Mouse (Mus musculus) heart, embryonic 11.5 days (tissue): ENCODE measurements at regions not wholly inside any gene's neighbourhood (a gene's known extent, or its start where the extent isn't known, plus 50 kb on each side); places are given as distances from the start of the nearest gene placed in this dataset.

ENCODE experiments used
- ATAC-seq: fragments of 200-750 bp; cut with Nextera tagmentation; replicated peaks from 2 replicates; pipeline ENCODE4 v1.8.0; 2017; ENCODE audit warnings: moderate library complexity; ENCODE audit not compliant: insufficient number of reproducible peaks, low FRiP score, low TSS enrichment
- H3K27ac ChIP-seq: fragments of 300-500 bp; sonication (generic); 2 replicates; pipeline ENCODE4 v1.5.1; 2014; ENCODE audit warnings: mild to moderate bottlenecking, low read depth, low read length
- H3K27me3 ChIP-seq: fragments of 300-500 bp; sonication (generic); 2 replicates; pipeline ENCODE4 v1.6.1; 2014; ENCODE audit warnings: mild to moderate bottlenecking, low read length, mixed read lengths; ENCODE audit not compliant: control insufficient read depth, insufficient read depth
- H3K36me3 ChIP-seq: fragments of 300-500 bp; sonication (generic); 2 replicates; pipeline ENCODE4 v1.6.1; 2014; ENCODE audit warnings: mild to moderate bottlenecking, low read length, moderate library complexity, mixed read lengths; ENCODE audit not compliant: control insufficient read depth, insufficient read depth
- H3K4me1 ChIP-seq: fragments of 300-500 bp; sonication (generic); 2 replicates; pipeline ENCODE4 v1.6.1; 2014; ENCODE audit warnings: low read length; ENCODE audit not compliant: control insufficient read depth, insufficient read depth
- H3K4me2 ChIP-seq: fragments of 300-500 bp; sonication (generic); 2 replicates; pipeline ENCODE4 v1.6.1; 2014; ENCODE audit warnings: mild to moderate bottlenecking, moderate library complexity
- H3K4me3 ChIP-seq: fragments of 300-500 bp; sonication (generic); 2 replicates; pipeline ENCODE4 v1.5.1; 2014; ENCODE audit warnings: low read depth, low read length
- H3K9ac ChIP-seq: fragments of 300-500 bp; sonication (generic); 2 replicates; pipeline ENCODE4 v1.6.1; 2014; ENCODE audit warnings: mild to moderate bottlenecking, low read depth, low read length, moderate library complexity
- H3K9me3 ChIP-seq: fragments of 300-500 bp; sonication (generic); replicated peaks from 2 replicates; pipeline ENCODE4 v1.6.1; 2016; ENCODE audit warnings: low read length; ENCODE audit not compliant: control insufficient read depth
- WGBS: fragments of 180-500 bp; shearing (Covaris S2); extraction: QIAGEN DNeasy Blood & Tissue Kit; methylation state at CpG from one replicate; pipeline ENCODE4 v1.1.7; 2014; ENCODE audit not compliant: insufficient replicate concordance; 5-methylcytosine and 5-hydroxymethylcytosine counted together

DNA sequence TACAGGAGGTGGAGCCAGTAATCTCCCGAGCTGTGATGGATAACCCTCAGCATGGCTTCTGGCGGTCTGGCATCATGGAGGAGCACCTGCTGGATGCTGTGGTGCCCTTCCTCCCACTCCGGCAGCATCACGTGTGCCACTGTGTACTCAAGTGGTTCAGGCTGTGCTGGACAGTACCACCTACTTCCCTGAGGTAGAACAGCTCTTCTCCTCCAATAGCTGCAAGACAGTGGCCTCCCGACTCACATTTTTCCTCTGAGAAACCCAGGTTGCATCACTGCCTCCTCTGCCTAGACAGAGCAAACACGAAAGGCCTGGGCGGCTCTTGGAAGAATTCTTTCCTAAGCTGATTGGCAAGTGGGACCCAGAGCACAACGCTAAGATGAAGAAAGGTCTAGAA, 113.3 kb downstream of the Pcdh18 start:
- Histone ChIP-seq H3K4me3 (no peak overlapping the region), H3K9me3 (no peaks in the 10 kb centered on the region), H3K36me3 (no peaks in the 10 kb centered on the region), H3K4me1 (no peaks in the 10 kb centered on the region), H3K27me3 (no peaks in the 10 kb centered on the region), H3K9ac (no peak overlapping the region), H3K4me2 (no peak overlapping the region), H3K27ac (no peak overlapping the region)
- ATAC-seq = no peak
- WGBS = 93% methylated on average over 8 of the region's 8 CpGs

GRCm38 (mm10) chr3:49641966-49642758, 115.0 kb downstream of the Pcdh18 start:
- Histone ChIP-seq H3K4me2 (no peak overlapping the region), H3K36me3 (no peaks in the 10 kb centered on the region), H3K9me3 (no peaks in the 10 kb centered on the region), H3K9ac (no peak overlapping the region), H3K27ac (peak overlapping the region; percentile 73), H3K4me1 (no peaks in the 10 kb centered on the region), H3K4me3 (no peak overlapping the region), H3K27me3 (no peaks in the 10 kb centered on the region)
- ATAC-seq = peak; percentile 86
- 20% methylated on average over 4 of the region's 4 CpGs for WGBS

DNA sequence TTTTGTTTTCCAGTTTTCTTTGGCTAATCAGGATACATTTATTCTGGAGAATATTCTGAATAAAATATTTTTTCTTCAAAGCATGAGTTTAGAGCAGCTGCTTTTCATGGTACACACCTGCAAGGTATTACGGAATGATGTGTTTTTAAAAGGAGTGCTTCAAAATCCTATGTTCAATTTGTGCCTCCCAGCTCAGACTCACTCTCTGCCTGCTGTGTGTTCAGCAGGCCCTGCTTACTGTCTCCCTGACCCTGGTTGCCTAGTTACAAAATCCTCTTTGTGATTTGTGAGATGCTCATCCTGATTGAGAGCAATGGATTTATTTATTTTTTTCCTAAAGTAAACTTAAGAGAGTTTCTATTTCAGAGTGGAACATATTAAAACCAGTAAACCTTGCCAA, 115.7 kb downstream of the Pcdh18 start:
- WGBS = 63% methylated on average over 1 of the region's 1 CpGs
- Histone ChIP-seq H3K27ac (0 out of 2 replicates have a peak overlapping the region, but pooled peaks have one; percentile 64), H3K27me3 (no peaks in the 10 kb centered on the region), H3K36me3 (no peaks in the 10 kb centered on the region), H3K4me3 (no peak overlapping the region), H3K9ac (no peak overlapping the region), H3K4me2 (no peak overlapping the region), H3K4me1 (no peaks in the 10 kb centered on the region), H3K9me3 (no peaks in the 10 kb centered on the region)
- ATAC-seq = no peak

- 80% methylated on average over 2 of the region's 2 CpGs for WGBS
- Histone ChIP-seq H3K9me3 (no peaks in the 10 kb centered on the region), H3K27me3 (no peaks in the 10 kb centered on the region), H3K4me2 (no peak overlapping the region), H3K4me3 (no peak overlapping the region), H3K4me1 (no peaks in the 10 kb centered on the region), H3K36me3 (no peaks in the 10 kb centered on the region), H3K9ac (no peak overlapping the region), H3K27ac (no peak overlapping the region)
- no peak for ATAC-seq
Observed at GRCm38 (mm10) chr3:49638601-49639000, 118.5 kb downstream of the Pcdh18 start.

GRCm38 (mm10) chr3:49636676-49637075, 120.4 kb downstream of the Pcdh18 start:
- Histone ChIP-seq H3K9me3 (no peaks in the 10 kb centered on the region), H3K4me2 (no peak overlapping the region), H3K27ac (no peak overlapping the region), H3K4me3 (no peak overlapping the region), H3K27me3 (no peaks in the 10 kb centered on the region), H3K4me1 (no peaks in the 10 kb centered on the region), H3K9ac (no peak overlapping the region), H3K36me3 (no peaks in the 10 kb centered on the region)
- no peak for ATAC-seq
- 53% methylated on average over 2 of the region's 2 CpGs for WGBS

GRCm38 (mm10) chr3:49592706-49593451, 164.2 kb downstream of the Pcdh18 start:
- H3K36me3 ChIP-seq = no peaks in the 10 kb centered on the region
- no peaks in the 10 kb centered on the region for H3K9me3 ChIP-seq
- no peaks in the 10 kb centered on the region for H3K27me3 ChIP-seq
- H3K4me2 ChIP-seq = no peak overlapping the region
- no peak for ATAC-seq
- no peaks in the 10 kb centered on the region for H3K4me1 ChIP-seq
- no peak overlapping the region for H3K9ac ChIP-seq
- H3K4me3 ChIP-seq = no peak overlapping the region
- H3K27ac ChIP-seq = no peak overlapping the region
- WGBS = 61% methylated on average over 9 of the region's 9 CpGs

DNA sequence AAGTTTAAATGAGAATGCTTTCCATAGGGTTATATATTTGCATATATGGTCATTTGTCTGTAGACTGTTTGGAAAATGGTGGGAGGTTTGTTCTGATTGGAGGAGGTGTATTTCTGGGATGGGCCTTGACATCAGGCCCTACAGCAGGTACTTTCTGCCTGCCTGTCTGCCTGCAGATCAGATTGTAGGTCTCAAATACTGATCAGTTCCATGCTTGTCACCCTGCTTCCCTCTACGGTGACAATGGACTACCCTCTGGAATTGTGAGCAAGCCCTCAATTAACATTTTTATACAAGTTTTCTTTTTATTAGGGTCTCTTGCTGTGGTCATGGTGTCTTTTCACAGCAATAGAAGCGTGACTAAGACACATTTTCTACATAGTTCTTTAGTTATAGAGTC, 166.9 kb downstream of the Pcdh18 start:
- Histone ChIP-seq H3K36me3 (no peaks in the 10 kb centered on the region), H3K9ac (no peak overlapping the region), H3K27me3 (no peaks in the 10 kb centered on the region), H3K4me1 (no peaks in the 10 kb centered on the region; the same call in 1 of the 2 replicates), H3K4me3 (no peak overlapping the region), H3K27ac (no peak overlapping the region), H3K4me2 (no peak overlapping the region), H3K9me3 (no peaks in the 10 kb centered on the region)
- 77% methylated on average over 2 of the region's 2 CpGs for WGBS
- no peak for ATAC-seq

DNA sequence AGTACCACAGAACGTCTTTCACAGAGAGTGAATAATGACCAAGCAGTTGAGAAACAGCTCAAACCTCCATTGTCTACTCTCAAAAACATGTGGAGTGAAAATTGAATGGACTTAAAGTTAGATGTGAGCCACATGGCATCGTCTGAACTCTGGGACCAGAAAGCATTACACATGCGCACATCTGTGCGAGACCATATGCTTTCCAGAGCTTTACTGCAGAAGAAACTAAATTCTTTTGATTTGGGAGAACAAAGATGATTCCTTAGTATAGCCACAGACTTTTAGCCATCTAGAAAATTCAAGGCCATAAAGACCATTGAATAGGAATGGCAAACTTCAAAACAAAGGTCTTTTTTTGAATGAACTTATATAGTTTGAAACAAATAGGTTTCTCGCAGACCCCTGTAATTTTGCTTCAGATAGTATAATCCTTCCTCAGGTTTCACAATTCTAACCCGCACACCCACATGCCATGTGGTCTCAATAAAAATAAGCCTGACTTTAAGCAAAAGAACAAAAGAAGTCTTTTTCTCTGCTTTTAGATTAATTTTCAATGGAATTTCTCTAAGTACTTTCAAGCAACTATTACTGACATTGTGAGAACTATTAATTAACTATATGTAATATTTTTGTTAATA, 170.5 kb downstream of the Pcdh18 start:
- no peaks in the 10 kb centered on the region for H3K27me3 ChIP-seq
- 75% methylated on average over 6 of the region's 6 CpGs for WGBS
- no peak overlapping the region for H3K4me2 ChIP-seq
- H3K9me3 ChIP-seq = no peaks in the 10 kb centered on the region
- no peak overlapping the region for H3K4me3 ChIP-seq
- no peaks in the 10 kb centered on the region; the same call in 1 of the 2 replicates for H3K4me1 ChIP-seq
- no peaks in the 10 kb centered on the region for H3K36me3 ChIP-seq
- no peak overlapping the region for H3K27ac ChIP-seq
- H3K9ac ChIP-seq = no peak overlapping the region
- ATAC-seq = no peak
